Mouse (Mus musculus): ENCODE measurements at regions not wholly inside any gene's neighbourhood (a gene's known extent, or its start where the extent isn't known, plus 50 kb on each side); places are given as distances from the start of the nearest gene placed in this dataset.

DNA sequence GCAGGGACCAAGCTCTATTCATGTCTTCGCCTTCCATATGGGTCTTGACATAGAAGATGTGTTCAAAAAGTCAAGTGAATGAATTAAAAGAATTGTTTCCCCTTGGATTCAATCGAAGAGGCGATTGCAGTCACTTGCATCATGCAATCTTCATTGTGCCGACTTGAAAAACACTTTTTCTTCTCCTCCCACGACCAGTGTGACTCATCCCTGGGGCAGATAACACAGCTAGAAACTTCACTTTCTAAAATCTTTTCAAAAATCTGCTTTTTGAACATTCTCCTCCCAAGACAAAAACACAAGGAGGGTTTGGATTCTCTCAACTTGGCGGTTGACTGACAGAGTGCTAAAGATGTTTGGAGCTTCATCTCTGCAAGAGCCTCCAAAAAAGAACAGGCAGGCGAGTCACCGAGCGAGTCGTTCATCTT, 67.2 kb upstream of the Arntl start:
- TF ChIP-seq CTCF (IDR thresholded peaks at IDR 0.05; ENCODE audit: low read depth, low read length) = no peak
- TF ChIP-seq GATA1 (IDR thresholded peaks at IDR 0.05; ENCODE audit: borderline replicate concordance, low read length) = no peak

All from G1E (cell line).